Mouse (Mus musculus) lung, embryonic 16.5 days (tissue): Measurements from ENCODE around the gene F11r. TPM values are rescaled to one million over a fixed set of nuclear protein-coding genes. Genes with fewer than 3 reads are reported as not detected.
A peak's percentile ranks its signal among the peaks of the same experiment; 100 is the strongest.
"Not testable (repeated sequence)": the region's sequence is repeated elsewhere in the genome, so short reads cannot be mapped to it uniquely, and the experiment has no call there.

Experiments used
- ATAC-seq: fragments of 200-750 bp; cut with Nextera tagmentation; 2 replicates; pipeline ENCODE4 v1.8.0; 2017; ENCODE audit warnings: low read depth, mild to moderate bottlenecking, moderate library complexity
- H3K27ac ChIP-seq: fragments of 300-500 bp; sonication (generic); 2 replicates; pipeline ENCODE4 v1.5.1; 2014; ENCODE audit warnings: mild to moderate bottlenecking, control low read depth, low read length
- H3K27me3 ChIP-seq: fragments of 300-500 bp; sonication (generic); 2 replicates; pipeline ENCODE4 v1.6.1; 2014; ENCODE audit warnings: low read depth, low read length, mixed read lengths; ENCODE audit not compliant: control insufficient read depth, insufficient read depth
- H3K36me3 ChIP-seq: fragments of 300-500 bp; sonication (generic); 2 replicates; pipeline ENCODE4 v1.6.1; 2014; ENCODE audit warnings: low read length; ENCODE audit not compliant: control insufficient read depth, insufficient read depth
- H3K4me1 ChIP-seq: fragments of 300-500 bp; sonication (generic); replicated peaks from 2 replicates; pipeline ENCODE4 v1.6.1; 2014; ENCODE audit warnings: low read length, mixed read lengths; ENCODE audit not compliant: control insufficient read depth, insufficient read depth
- H3K4me2 ChIP-seq: fragments of 300-500 bp; sonication (generic); 2 replicates; pipeline ENCODE4 v1.6.1; 2014; ENCODE audit warnings: low read depth, low read length, control low read depth
- H3K4me3 ChIP-seq: fragments of 300-500 bp; sonication (generic); 2 replicates; pipeline ENCODE4 v1.5.1; 2014; ENCODE audit warnings: mild to moderate bottlenecking, low read length, control low read depth
- H3K9ac ChIP-seq: fragments of 300-500 bp; sonication (generic); 2 replicates; pipeline ENCODE4 v1.6.1; 2014; ENCODE audit warnings: low read length, control low read depth
- H3K9me3 ChIP-seq: fragments of 300-500 bp; sonication (generic); 2 replicates; pipeline ENCODE4 v1.6.1; 2016; ENCODE audit warnings: low read length; ENCODE audit not compliant: control insufficient read depth
- WGBS: fragments of 180-500 bp; shearing (Covaris S2); extraction: QIAGEN DNeasy Blood & Tissue Kit; methylation state at CpG from one replicate; pipeline ENCODE4 v1.1.7; 2014; 5-methylcytosine and 5-hydroxymethylcytosine counted together
- polyA plus RNA-seq: library from polyadenylated mRNA; unstranded; fragments of >200 nt; fragmentation: Nextera tagmentation; extraction: Ambion mirVana; gene quantifications from 2 replicates; pipeline ENCODE4 v1.2.1, GENCODE M21; 2015

Gene F11r
- polyA plus RNA-seq, 1 experiment from 2014 or later, result 134 TPM

- WGBS, result 91% methylated on average over 22 of the region's 22 CpGs
- Histone ChIP-seq H3K4me1 (no peaks in the 10 kb centered on the region; the same call in 1 of the 2 replicates), H3K9me3 (no peaks in the 10 kb centered on the region), H3K4me3 (no peak overlapping the region), H3K27ac (no peak overlapping the region), H3K36me3 (peaks cover 25% of the 10 kb centered on the region), H3K27me3 (no peaks in the 10 kb centered on the region), H3K4me2 (no peak overlapping the region), H3K9ac (no peak overlapping the region)
- no peak for ATAC-seq
Measured at GRCm38 (mm10) chr1:171460551-171461503, 23.5 kb downstream of the F11r start.

- Histone ChIP-seq H3K4me1 (no peaks in the 10 kb centered on the region; the same call in 1 of the 2 replicates), H3K27ac (no peak overlapping the region), H3K27me3 (no peaks in the 10 kb centered on the region), H3K9me3 (no peaks in the 10 kb centered on the region), H3K4me2 (no peak overlapping the region), H3K4me3 (no peak overlapping the region), H3K36me3 (peaks cover 25% of the 10 kb centered on the region), H3K9ac (no peak overlapping the region)
- WGBS, result 82% methylated on average over 3 of the region's 3 CpGs
- ATAC-seq, result peak; percentile 16; the same call in 1 of the 2 replicates
Measured at GRCm38 (mm10) chr1:171463133-171463532, 25.8 kb downstream of the F11r start.

GRCm38 (mm10) chr1:171465749-171466412 is 28.5 kb downstream of the F11r start:
- Histone ChIP-seq H3K9me3 (no peaks in the 10 kb centered on the region), H3K9ac (no peak overlapping the region), H3K36me3 (peaks cover 20% of the 10 kb centered on the region), H3K4me1 (peaks cover 7% of the 10 kb centered on the region; the same call in 1 of the 2 replicates), H3K27ac (no peak overlapping the region), H3K4me3 (no peak overlapping the region), H3K4me2 (no peak overlapping the region), H3K27me3 (no peaks in the 10 kb centered on the region)
- ATAC-seq, result no peak
- 87% methylated on average over 5 of the region's 5 CpGs for WGBS

GRCm38 (mm10) chr1:171466565-171466964 is 29.2 kb downstream of the F11r start:
- no peak for ATAC-seq
- H3K27me3 ChIP-seq, result no peaks in the 10 kb centered on the region
- no peaks in the 10 kb centered on the region for H3K9me3 ChIP-seq
- peaks cover 7% of the 10 kb centered on the region; the same call in 1 of the 2 replicates for H3K4me1 ChIP-seq
- no peak overlapping the region for H3K9ac ChIP-seq
- 72% methylated on average over 4 of the region's 4 CpGs for WGBS
- no peak overlapping the region for H3K4me2 ChIP-seq
- H3K4me3 ChIP-seq, result no peak overlapping the region
- no peak overlapping the region for H3K27ac ChIP-seq
- peaks cover 17% of the 10 kb centered on the region for H3K36me3 ChIP-seq

GRCm38 (mm10) chr1:171469678-171470077 is 32.3 kb downstream of the F11r start:
- H3K9me3 ChIP-seq, result no peaks in the 10 kb centered on the region
- ATAC-seq, result no peak
- H3K4me1 ChIP-seq, result peaks cover 7% of the 10 kb centered on the region; the same call in 1 of the 2 replicates
- WGBS, result 77% methylated on average over 3 of the region's 3 CpGs
- no peaks in the 10 kb centered on the region for H3K36me3 ChIP-seq
- no peaks in the 10 kb centered on the region for H3K27me3 ChIP-seq
- H3K4me3 ChIP-seq, result no peak overlapping the region
- H3K9ac ChIP-seq, result no peak overlapping the region
- no peak overlapping the region for H3K27ac ChIP-seq
- H3K4me2 ChIP-seq, result no peak overlapping the region

- H3K4me1 ChIP-seq, result peaks cover 7% of the 10 kb centered on the region; the same call in 1 of the 2 replicates
- WGBS, result 24% methylated on average over 7 of the region's 7 CpGs
- no peaks in the 10 kb centered on the region for H3K9me3 ChIP-seq
- no peaks in the 10 kb centered on the region for H3K27me3 ChIP-seq
- no peak overlapping the region for H3K4me2 ChIP-seq
- H3K4me3 ChIP-seq, result no peak overlapping the region
- H3K9ac ChIP-seq, result no peak overlapping the region
- no peaks in the 10 kb centered on the region for H3K36me3 ChIP-seq
- ATAC-seq, result peak; percentile 69
- peak overlapping the region; percentile 9; the same call in 1 of the 2 replicates for H3K27ac ChIP-seq
Measured at GRCm38 (mm10) chr1:171470371-171470871, 33.1 kb downstream of the F11r start.

GRCm38 (mm10) chr1:171470896-171471295 is 33.6 kb downstream of the F11r start:
- whole genome bisulfite sequencing, result 58% methylated on average over 5 of the region's 5 CpGs
- Histone ChIP-seq H3K4me2 (no peak overlapping the region), H3K36me3 (no peaks in the 10 kb centered on the region), H3K4me1 (peaks cover 7% of the 10 kb centered on the region; the same call in 1 of the 2 replicates), H3K27me3 (no peaks in the 10 kb centered on the region), H3K4me3 (no peak overlapping the region), H3K9ac (no peak overlapping the region), H3K27ac (peak overlapping the region; percentile 37; the same call in 1 of the 2 replicates), H3K9me3 (no peaks in the 10 kb centered on the region)
- peak; percentile 68 for ATAC-seq

GRCm38 (mm10) chr1:171471452-171471851 is 34.1 kb downstream of the F11r start:
- Histone ChIP-seq H3K9me3 (no peaks in the 10 kb centered on the region), H3K4me2 (no peak overlapping the region), H3K27me3 (no peaks in the 10 kb centered on the region), H3K9ac (no peak overlapping the region), H3K36me3 (no peaks in the 10 kb centered on the region), H3K4me1 (peaks cover 7% of the 10 kb centered on the region; the same call in 1 of the 2 replicates), H3K27ac (no peak overlapping the region), H3K4me3 (no peak overlapping the region)
- no peak for ATAC-seq
- WGBS, result 73% methylated on average over 1 of the region's 1 CpGs

- ATAC-seq, result not testable (repeated sequence)
Measured at GRCm38 (mm10) chr1:171471941-171472340, 34.6 kb downstream of the F11r start.

More at GRCm38 (mm10) chr1:171471941-171472340, 34.6 kb downstream of the F11r start:
- H3K4me1 ChIP-seq, H3K36me3 ChIP-seq, H3K4me2 ChIP-seq, H3K27me3 ChIP-seq, H3K4me3 ChIP-seq, H3K27ac ChIP-seq, H3K9me3 ChIP-seq, H3K9ac ChIP-seq: not testable (repeated sequence)
- WGBS, result 89% methylated on average over 8 of the region's 8 CpGs
